Mouse (Mus musculus): ENCODE measurements at regions not wholly inside any gene's neighbourhood (a gene's known extent, or its start where the extent isn't known, plus 50 kb on each side); places are given as distances from the start of the nearest gene placed in this dataset.

GRCm38 (mm10) chr13:107493765-107494164 lies 471.8 kb upstream of the Kif2a start:
- no peak for DNase-seq (ENCODE audit: low read depth, low spot score)

GRCm38 (mm10) chr13:107492448-107492847 lies 470.5 kb upstream of the Kif2a start:
- DNase-seq (ENCODE audit: low read depth, low spot score): no peak

- DNase-seq (ENCODE audit: low read depth, low spot score): no peak
Measured at GRCm38 (mm10) chr13:107491423-107491822, 469.5 kb upstream of the Kif2a start.

- DNase-seq (ENCODE audit: low read depth, low spot score): no peak
Measured at GRCm38 (mm10) chr13:107485400-107486017, 463.6 kb upstream of the Kif2a start.

GRCm38 (mm10) chr13:107484630-107484998 lies 462.7 kb upstream of the Kif2a start:
- DNase-seq (ENCODE audit: low read depth, low spot score): no peak

- no peak for DNase-seq (ENCODE audit: low read depth, low spot score)
Measured at GRCm38 (mm10) chr13:107483967-107484629, 462.2 kb upstream of the Kif2a start.

- DNase-seq (ENCODE audit: low read depth, low spot score): no peak
Measured at GRCm38 (mm10) chr13:107475166-107475565, 453.2 kb upstream of the Kif2a start.

- DNase-seq (ENCODE audit: low read depth, low spot score): no peak
Measured at GRCm38 (mm10) chr13:107469491-107470276, 447.8 kb upstream of the Kif2a start.

- DNase-seq (ENCODE audit: low read depth, low spot score): no peak
Measured at GRCm38 (mm10) chr13:107462791-107463190, 440.9 kb upstream of the Kif2a start.

- peak; percentile 11 for DNase-seq (ENCODE audit: low read depth, low spot score)
Measured at GRCm38 (mm10) chr13:107461048-107461912, 439.4 kb upstream of the Kif2a start.

- DNase-seq (ENCODE audit: low read depth, low spot score): no peak
Measured at GRCm38 (mm10) chr13:107458730-107459129, 436.8 kb upstream of the Kif2a start.

GRCm38 (mm10) chr13:107457270-107457669 lies 435.3 kb upstream of the Kif2a start:
- no peak for DNase-seq (ENCODE audit: low read depth, low spot score)

GRCm38 (mm10) chr13:107456394-107456793 lies 434.5 kb upstream of the Kif2a start:
- DNase-seq (ENCODE audit: low read depth, low spot score): no peak

- no peak for DNase-seq (ENCODE audit: low read depth, low spot score)
Measured at GRCm38 (mm10) chr13:107449598-107450179, 427.8 kb upstream of the Kif2a start.

GRCm38 (mm10) chr13:107447813-107448212 lies 425.9 kb upstream of the Kif2a start:
- DNase-seq (ENCODE audit: low read depth, low spot score): no peak

GRCm38 (mm10) chr13:107419363-107420155 lies 397.6 kb upstream of the Kif2a start:
- DNase-seq (ENCODE audit: low read depth, low spot score): no peak

- DNase-seq (ENCODE audit: low read depth, low spot score): no peak
Measured at GRCm38 (mm10) chr13:107410267-107410666, 388.3 kb upstream of the Kif2a start.

GRCm38 (mm10) chr13:107407674-107408026 lies 385.7 kb upstream of the Kif2a start:
- no peak for DNase-seq (ENCODE audit: low read depth, low spot score)

GRCm38 (mm10) chr13:107406977-107407673 lies 385.2 kb upstream of the Kif2a start:
- DNase-seq (ENCODE audit: low read depth, low spot score): no peak
